Mouse (Mus musculus): ENCODE results near the gene Ndrg2.

DNA sequence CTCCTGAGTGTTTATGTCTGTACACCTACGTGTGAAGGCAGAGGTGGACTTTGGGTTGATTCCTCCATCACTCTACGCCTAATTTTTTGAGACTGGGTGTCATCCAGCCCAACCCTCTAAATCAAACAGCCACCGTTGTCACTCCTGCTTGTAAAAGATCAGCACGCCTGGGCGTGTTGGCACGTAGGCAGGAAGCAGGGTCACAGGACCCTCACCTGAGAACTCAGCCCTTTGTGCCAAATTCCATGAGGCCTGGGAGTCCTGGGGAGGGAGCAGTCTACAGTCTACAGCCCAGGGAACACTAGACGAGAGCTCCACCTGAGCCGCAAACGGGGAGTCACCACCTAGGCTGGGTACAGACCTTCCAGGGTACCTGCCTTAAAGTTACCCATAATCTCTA lies 10.2 kb downstream of the Ndrg2 start:
- TF ChIP-seq CTCF (IDR thresholded peaks at IDR 0.05; ENCODE audit: borderline replicate concordance, insufficient read depth, low read length) (no peak), POLR2A (IDR thresholded peaks at IDR 0.05; ENCODE audit: low read depth, low read length) (no peak)

Measured in embryonic fibroblast, embryonic 13.5 days (primary cell).